Mouse (Mus musculus) lung, adult 2 months (tissue): ENCODE data around the gene Pck1.

ENCODE experiments used
- CTCF ChIP-seq: fragments of 200-500 bp; IDR thresholded peaks from 2 replicates; pipeline ENCODE4 v1.5.1; 2011; ENCODE audit warnings: mild to moderate bottlenecking, low read length, control low read depth; ENCODE audit not compliant: insufficient read depth
- POLR2A ChIP-seq: fragments of 200-500 bp; IDR thresholded peaks from 2 replicates; pipeline ENCODE4 v1.6.1; 2011; ENCODE audit warnings: low read depth, mild to moderate bottlenecking, control low read depth, low read length, borderline replicate concordance; ENCODE audit errors: extremely low read depth

DNA sequence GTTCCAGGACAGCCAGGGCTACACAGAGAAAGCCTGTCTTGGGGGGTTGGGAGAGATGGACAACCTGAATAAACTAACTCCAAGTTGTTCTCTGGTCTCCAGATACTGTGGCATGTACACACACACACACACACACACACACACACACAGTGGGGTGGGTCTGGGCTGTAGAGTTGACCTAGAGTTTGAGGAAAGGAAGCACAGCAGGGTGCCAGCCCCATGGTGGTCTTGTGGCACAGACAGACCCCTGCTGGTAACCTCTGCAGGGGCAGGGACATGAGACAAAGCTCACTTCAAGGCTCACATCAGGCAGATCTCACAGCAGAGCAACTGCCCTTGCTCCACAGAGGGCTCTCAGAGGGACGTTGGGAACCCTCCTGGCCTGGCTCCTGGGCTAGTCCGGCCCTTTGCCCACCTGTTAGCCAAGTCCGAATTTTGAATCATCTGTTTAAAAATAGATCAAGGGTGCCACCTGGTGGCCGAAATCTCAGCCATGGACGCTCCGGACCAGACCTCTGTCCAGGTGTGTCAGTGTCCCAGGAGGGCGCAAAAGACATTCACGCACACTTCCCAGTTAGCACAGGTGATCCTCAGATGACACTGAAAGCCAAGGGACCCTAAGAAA is 31.1 kb downstream of the Pck1 start:
- TF ChIP-seq CTCF (peak; percentile 63), POLR2A (no peak)
